Comparison of ENCODE assay signal across 9 mouse cellular contexts in the genomic region with DNA sequence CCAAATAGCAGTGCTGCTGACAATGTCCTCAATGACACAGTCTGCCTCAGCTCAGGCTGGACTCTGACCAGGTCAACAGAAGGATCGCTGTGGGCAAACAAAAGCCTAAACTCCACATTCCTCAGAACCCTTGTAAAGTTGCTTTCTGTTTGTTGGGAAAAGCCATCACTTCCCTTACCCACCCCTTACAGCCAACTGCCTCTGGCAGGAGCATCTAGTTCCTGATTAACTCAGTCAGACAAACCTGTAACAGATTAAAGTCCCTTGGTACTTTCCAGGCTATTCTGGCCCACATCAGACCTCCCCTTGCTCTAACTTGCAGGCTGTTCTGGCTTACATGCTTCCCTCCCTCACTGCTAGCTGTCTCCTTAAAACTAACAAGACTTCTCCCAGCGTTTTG.
DNase-seq lines count a peak whose midpoint lies in the region; ATAC-seq and TF ChIP-seq lines count a peak whose summit lies in the region.
"Had no signal": no experiment of that assay in that cellular context is flagged by ENCODE, and none has a peak within 500 bp of the region (broad histone marks: within the 10 kb centered on the region; RNA-seq: fewer than 3 reads in every experiment).

No protein-coding gene starts in this region.

- H3K4me2 ChIP-seq in intestine, postnatal 0 days (replicated peaks; ENCODE audit: low read depth), result no peak overlapping the region
- no peak overlapping the region for H3K4me2 ChIP-seq in liver, embryonic 13.5 days
- H3K4me2 ChIP-seq in neural tube, embryonic 15.5 days, result no peak overlapping the region
- H3K4me2 ChIP-seq: heart, embryonic 15.5 days had no signal

- no peak overlapping the region for H3K4me3 ChIP-seq in brown adipose tissue, adult 24 weeks (ENCODE audit: insufficient read depth, low read depth, low read length)
- no peak overlapping the region for H3K4me3 ChIP-seq in intestine, postnatal 0 days (ENCODE audit: low read depth, low read length)
- no peak overlapping the region for H3K4me3 ChIP-seq in liver, embryonic 13.5 days (replicated peaks)
- H3K4me3 ChIP-seq in neural tube, embryonic 15.5 days (replicated peaks), result no peak overlapping the region
- H3K4me3 ChIP-seq: heart, embryonic 15.5 days had no signal

- 13% methylated on average over 2 of the region's 2 CpGs for WGBS in intestine, postnatal 0 days
- WGBS in liver, embryonic 13.5 days (ENCODE audit: insufficient replicate concordance), result 34% methylated on average over 2 of the region's 2 CpGs
- WGBS in neural tube, embryonic 15.5 days, result 13% methylated on average over 2 of the region's 2 CpGs

- H3K27ac ChIP-seq in brown adipose tissue, adult 24 weeks (replicated peaks; ENCODE audit: low read depth, low read length), result peak overlapping the region; percentile 50
- H3K27ac ChIP-seq in intestine, postnatal 0 days (ENCODE audit: low read depth, low read length), result no peak overlapping the region
- peak overlapping the region; percentile 82 for H3K27ac ChIP-seq in liver, embryonic 13.5 days
- H3K27ac ChIP-seq in neural tube, embryonic 15.5 days (replicated peaks), result no peak overlapping the region
- H3K27ac ChIP-seq: heart, embryonic 15.5 days had no signal

- no peak overlapping the region for H3K9ac ChIP-seq in intestine, postnatal 0 days (ENCODE audit: low read depth, low read length)
- no peak overlapping the region for H3K9ac ChIP-seq in liver, embryonic 13.5 days
- no peak overlapping the region for H3K9ac ChIP-seq in neural tube, embryonic 15.5 days (replicated peaks)
- H3K9ac ChIP-seq: heart, embryonic 15.5 days had no signal

- no peaks in the 10 kb centered on the region for H3K36me3 ChIP-seq in intestine, postnatal 0 days (ENCODE audit: control insufficient read depth, insufficient read depth)
- no peaks in the 10 kb centered on the region for H3K36me3 ChIP-seq in liver, embryonic 13.5 days
- H3K36me3 ChIP-seq in neural tube, embryonic 15.5 days, result no peaks in the 10 kb centered on the region
- H3K36me3 ChIP-seq: heart, embryonic 15.5 days had no signal

- peaks cover 7% of the 10 kb centered on the region for H3K4me1 ChIP-seq in brown adipose tissue, adult 24 weeks (ENCODE audit: control insufficient read depth, insufficient read depth, insufficient read length, low read length)
- H3K4me1 ChIP-seq in intestine, postnatal 0 days (replicated peaks; ENCODE audit: control insufficient read depth, insufficient read depth, low read length), result peaks cover 6% of the 10 kb centered on the region; the same call in 1 of the 2 replicates
- peaks cover 10% of the 10 kb centered on the region for H3K4me1 ChIP-seq in liver, embryonic 13.5 days (replicated peaks)
- no peaks in the 10 kb centered on the region for H3K4me1 ChIP-seq in neural tube, embryonic 15.5 days

- ATAC-seq in intestine, postnatal 0 days, result peak; percentile 75
- ATAC-seq in liver, embryonic 13.5 days (ENCODE audit: low read depth), result peak; percentile 77
- ATAC-seq in frontal cortex, adult (ENCODE audit: low TSS enrichment), result no peak
- no peak for ATAC-seq in neural tube, embryonic 15.5 days (ENCODE audit: low FRiP score)

- DNase-seq in 3T3-L1 (ENCODE audit: low read depth, low spot score), result peak; percentile 86
- no peak for DNase-seq in liver, embryonic 13.5 days
- no peak for DNase-seq in adrenal gland, postnatal 4 days (ENCODE audit: low spot score in 2 of 2)
- no peak for DNase-seq in right cerebral cortex, adult 2 months (ENCODE audit: low spot score in 2 of 2)

- no peaks in the 10 kb centered on the region for H3K9me3 ChIP-seq in intestine, postnatal 0 days (ENCODE audit: control insufficient read depth)
- H3K9me3 ChIP-seq in liver, embryonic 13.5 days (replicated peaks), result no peaks in the 10 kb centered on the region
- H3K9me3 ChIP-seq in neural tube, embryonic 15.5 days (replicated peaks), result no peaks in the 10 kb centered on the region
- H3K9me3 ChIP-seq: heart, embryonic 15.5 days had no signal

- no peaks in the 10 kb centered on the region for H3K27me3 ChIP-seq in intestine, postnatal 0 days (replicated peaks; ENCODE audit: control insufficient read depth, insufficient read depth, low read length)
- H3K27me3 ChIP-seq in liver, embryonic 13.5 days, result no peaks in the 10 kb centered on the region
- no peaks in the 10 kb centered on the region for H3K27me3 ChIP-seq in neural tube, embryonic 15.5 days (replicated peaks)
- H3K27me3 ChIP-seq: heart, embryonic 15.5 days had no signal

- TF ChIP-seq CTCF in intestine, postnatal 0 days (IDR thresholded peaks at IDR 0.05; ENCODE audit: low read depth), result no peak

Comparison
In these comparisons a context has a peak if more than half of its experiments do, and no peak if none do; other contexts are left out.
1. H3K27ac ChIP-seq: peak in brown adipose tissue, adult 24 weeks (single experiment) and liver, embryonic 13.5 days (single experiment); none in intestine, postnatal 0 days (single experiment) and neural tube, embryonic 15.5 days (single experiment).
2. ATAC-seq: peak in intestine, postnatal 0 days (single experiment) and liver, embryonic 13.5 days (single experiment); none in frontal cortex, adult (single experiment) and neural tube, embryonic 15.5 days (single experiment).